Mouse (Mus musculus): ENCODE results near the gene Tmem270. TPM values are rescaled to one million over a fixed set of nuclear protein-coding genes. Genes with fewer than 3 reads are reported as not detected.
"Not testable (repeated sequence)": the region's sequence is repeated elsewhere in the genome, so short reads cannot be mapped to it uniquely, and the experiment has no call there.

Tmem270 gene
- polyA plus RNA-seq, 1 experiment: not detected

DNA sequence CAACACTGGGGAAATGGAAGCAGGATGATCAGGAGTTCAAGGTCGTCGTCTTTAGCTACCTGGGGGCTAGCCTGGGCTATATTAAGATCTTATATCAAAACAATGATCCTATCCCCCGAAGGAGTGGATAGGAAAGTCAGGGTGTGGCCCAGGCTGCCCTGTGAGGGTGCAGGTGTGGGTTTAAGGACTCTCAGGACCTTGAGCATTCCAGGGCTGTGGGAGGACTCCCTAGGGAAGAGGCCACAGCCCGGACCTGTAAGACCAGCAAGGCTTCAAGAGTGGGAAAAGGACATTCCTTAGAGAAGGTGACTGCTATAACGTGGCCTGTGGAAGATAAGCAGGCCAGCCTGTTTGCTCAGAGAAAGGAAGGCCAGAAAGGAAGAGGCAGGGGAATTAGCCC, 37.6 kb upstream of the Tmem270 start:
- WGBS: 52% methylated on average over 5 of the region's 5 CpGs
- DNase-seq: no peak
- peaks cover 5% of the 10 kb centered on the region; the same call in 1 of the 2 replicates for H3K4me1 ChIP-seq (ENCODE audit: control insufficient read depth, insufficient read depth, low read length)
- no peak overlapping the region for H3K4me3 ChIP-seq (replicated peaks; ENCODE audit: extremely low read depth, low read depth, low read length)
- no peak for TF ChIP-seq CTCF (IDR thresholded peaks at IDR 0.05; ENCODE audit: insufficient read depth, low read length)
- no peak for TF ChIP-seq POLR2A (IDR thresholded peaks at IDR 0.05; ENCODE audit: borderline replicate concordance, extremely low read depth, low read depth, low read length)

GRCm38 (mm10) chr5:134942740-134943139, 36.2 kb upstream of the Tmem270 start:
- TF ChIP-seq POLR2A (IDR thresholded peaks at IDR 0.05; ENCODE audit: borderline replicate concordance, extremely low read depth, low read depth, low read length) (no peak), CTCF (IDR thresholded peaks at IDR 0.05; ENCODE audit: insufficient read depth, low read length) (no peak)
- H3K4me1 ChIP-seq (ENCODE audit: control insufficient read depth, insufficient read depth, low read length): no peaks in the 10 kb centered on the region
- DNase-seq: no peak
- no peak overlapping the region for H3K4me3 ChIP-seq (replicated peaks; ENCODE audit: extremely low read depth, low read depth, low read length)
- WGBS: 38% methylated on average over 2 of the region's 2 CpGs

DNA sequence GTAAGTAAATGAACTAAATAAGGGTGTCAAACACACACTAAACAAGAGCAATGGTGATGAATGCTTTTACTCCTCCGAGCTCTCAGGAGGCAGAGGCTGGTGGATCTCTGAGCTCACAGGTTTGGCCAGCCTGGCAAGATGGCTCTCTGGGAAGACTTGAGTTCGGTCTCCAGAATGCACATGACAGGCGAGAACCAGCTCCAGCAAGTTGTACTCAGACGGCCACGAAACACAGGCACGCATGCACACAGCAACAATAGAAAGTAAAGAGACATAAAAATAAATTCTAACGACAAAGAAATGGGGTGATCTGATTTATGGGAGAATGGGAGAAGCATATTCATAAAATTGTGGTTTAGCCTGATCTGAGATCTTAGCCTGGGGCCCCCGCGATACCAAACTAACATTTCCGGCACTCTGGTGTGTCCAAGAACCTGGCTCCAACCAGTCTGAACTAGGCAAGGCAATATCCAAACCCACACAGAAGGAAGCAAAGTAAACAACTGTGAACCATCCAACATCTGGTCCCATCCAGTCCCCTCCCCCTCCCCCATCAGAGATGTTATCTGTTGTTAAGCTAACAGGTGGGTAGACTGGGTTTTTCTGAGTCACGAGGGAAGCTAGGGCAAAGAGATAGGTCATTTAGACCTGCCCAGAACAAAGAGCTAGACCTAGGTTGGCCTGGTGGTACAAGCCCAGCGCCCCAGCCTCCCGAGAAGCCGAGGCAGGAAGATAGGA, 35.1 kb upstream of the Tmem270 start:
- DNase-seq: no peak
- Histone ChIP-seq H3K4me1 (ENCODE audit: control insufficient read depth, insufficient read depth, low read length) (no peaks in the 10 kb centered on the region), H3K4me3 (replicated peaks; ENCODE audit: extremely low read depth, low read depth, low read length) (no peak overlapping the region)
- 76% methylated on average over 14 of the region's 14 CpGs for WGBS
- TF ChIP-seq POLR2A (IDR thresholded peaks at IDR 0.05; ENCODE audit: borderline replicate concordance, extremely low read depth, low read depth, low read length) (no peak), CTCF (IDR thresholded peaks at IDR 0.05; ENCODE audit: insufficient read depth, low read length) (no peak)

DNA sequence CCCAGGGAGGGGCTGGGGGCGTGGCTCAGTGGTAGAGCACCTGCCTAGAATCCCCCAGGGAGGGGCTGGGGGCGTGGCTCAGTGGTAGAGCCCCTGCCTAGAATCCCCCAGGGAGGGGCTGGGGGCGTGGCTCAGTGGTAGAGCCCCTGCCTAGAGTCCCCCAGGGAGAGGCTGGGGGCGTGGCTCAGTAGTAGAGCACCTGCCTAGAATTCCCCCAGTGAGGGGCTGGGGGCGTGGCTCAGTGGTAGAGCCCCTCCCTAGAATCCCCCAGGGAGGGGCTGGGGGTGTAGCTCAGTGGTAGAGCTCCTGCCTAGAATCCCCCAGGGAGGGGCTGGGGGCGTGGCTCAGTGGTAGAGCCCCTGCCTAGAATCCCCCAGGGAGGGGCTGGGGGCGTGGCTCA, 33.0 kb upstream of the Tmem270 start:
- not testable (repeated sequence) for DNase-seq; H3K4me1 ChIP-seq (ENCODE audit: control insufficient read depth, insufficient read depth, low read length); H3K4me3 ChIP-seq (replicated peaks; ENCODE audit: extremely low read depth, low read depth, low read length)
- 72% methylated on average over 5 of the region's 7 CpGs for WGBS

DNA sequence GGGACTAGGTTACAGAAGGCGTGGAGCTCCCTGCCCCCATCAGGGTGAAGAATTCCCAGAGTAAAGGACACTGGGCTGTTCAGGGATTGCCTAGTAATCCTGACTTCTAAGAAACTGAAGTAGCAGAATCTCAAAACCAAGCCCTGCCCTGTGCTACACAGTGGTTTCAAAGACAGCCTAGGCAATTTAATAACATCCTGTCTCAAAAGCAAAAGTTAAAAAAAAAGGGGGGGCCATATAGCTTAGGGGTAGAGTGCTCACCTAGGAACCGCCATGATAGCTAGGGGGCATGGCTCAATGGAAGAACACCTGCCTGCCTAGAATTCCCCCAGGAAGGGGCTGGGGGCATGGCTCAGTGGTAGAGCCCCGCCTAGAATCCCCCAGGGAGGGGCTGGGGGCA, 32.5 kb upstream of the Tmem270 start:
- 69% methylated on average over 3 of the region's 3 CpGs for WGBS
- TF ChIP-seq CTCF (IDR thresholded peaks at IDR 0.05; ENCODE audit: insufficient read depth, low read length) (no peak), POLR2A (IDR thresholded peaks at IDR 0.05; ENCODE audit: borderline replicate concordance, extremely low read depth, low read depth, low read length) (no peak)

GRCm38 (mm10) chr5:134936626-134937185, 30.2 kb upstream of the Tmem270 start:
- H3K4me1 ChIP-seq (ENCODE audit: control insufficient read depth, insufficient read depth, low read length): no peaks in the 10 kb centered on the region
- 72% methylated on average over 6 of the region's 6 CpGs for whole genome bisulfite sequencing
- H3K4me3 ChIP-seq (replicated peaks; ENCODE audit: extremely low read depth, low read depth, low read length): no peak overlapping the region
- TF ChIP-seq POLR2A (IDR thresholded peaks at IDR 0.05; ENCODE audit: borderline replicate concordance, extremely low read depth, low read depth, low read length): no peak
- no peak for DNase-seq

More for the DNA sequence above, 32.5 kb upstream of the Tmem270 start:
- H3K4me1 ChIP-seq (ENCODE audit: control insufficient read depth, insufficient read depth, low read length): no peaks in the 10 kb centered on the region
- H3K4me3 ChIP-seq (replicated peaks; ENCODE audit: extremely low read depth, low read depth, low read length): no peak overlapping the region
- no peak for DNase-seq

DNA sequence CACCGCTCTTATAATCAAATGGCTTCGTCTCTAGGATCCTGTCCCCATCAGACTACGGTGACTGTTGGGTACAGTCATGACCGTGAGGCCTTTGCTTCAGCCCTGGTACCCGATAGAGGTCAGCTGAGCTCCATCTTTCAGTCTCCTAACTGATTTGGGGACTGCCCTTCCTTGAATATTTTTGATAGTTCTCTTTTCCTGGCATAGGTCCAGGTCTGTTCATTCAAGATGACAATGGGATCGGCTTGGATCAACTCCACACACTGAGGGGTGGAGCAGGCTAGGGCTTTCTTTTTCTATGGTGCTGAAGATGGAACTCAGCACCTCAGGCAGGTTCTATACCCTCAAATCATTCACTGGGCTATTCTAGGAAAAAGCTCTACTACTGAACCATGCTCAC, 29.5 kb upstream of the Tmem270 start:
- WGBS: 74% methylated on average over 6 of the region's 6 CpGs

GRCm38 (mm10) chr5:134934666-134935065, 28.1 kb upstream of the Tmem270 start:
- DNase-seq: no peak
- no peaks in the 10 kb centered on the region for H3K4me1 ChIP-seq (ENCODE audit: control insufficient read depth, insufficient read depth, low read length)
- no peak for TF ChIP-seq CTCF (IDR thresholded peaks at IDR 0.05; ENCODE audit: insufficient read depth, low read length)
- TF ChIP-seq POLR2A (IDR thresholded peaks at IDR 0.05; ENCODE audit: borderline replicate concordance, extremely low read depth, low read depth, low read length): no peak
- H3K4me3 ChIP-seq (replicated peaks; ENCODE audit: extremely low read depth, low read depth, low read length): no peak overlapping the region
- WGBS: 81% methylated on average over 3 of the region's 3 CpGs

More for the DNA sequence above, 29.5 kb upstream of the Tmem270 start:
- no peak for DNase-seq
- Histone ChIP-seq H3K4me1 (ENCODE audit: control insufficient read depth, insufficient read depth, low read length) (no peaks in the 10 kb centered on the region), H3K4me3 (replicated peaks; ENCODE audit: extremely low read depth, low read depth, low read length) (no peak overlapping the region)
- TF ChIP-seq CTCF (IDR thresholded peaks at IDR 0.05; ENCODE audit: insufficient read depth, low read length) (no peak), POLR2A (IDR thresholded peaks at IDR 0.05; ENCODE audit: borderline replicate concordance, extremely low read depth, low read depth, low read length) (no peak)

- not testable (repeated sequence) for H3K4me1 ChIP-seq (ENCODE audit: control insufficient read depth, insufficient read depth, low read length); DNase-seq; H3K4me3 ChIP-seq (replicated peaks; ENCODE audit: extremely low read depth, low read depth, low read length)
- 92% methylated on average over 5 of the region's 5 CpGs for whole genome bisulfite sequencing
Observed at GRCm38 (mm10) chr5:134933686-134934085, 27.2 kb upstream of the Tmem270 start.

GRCm38 (mm10) chr5:134933281-134933680, 26.7 kb upstream of the Tmem270 start:
- H3K4me1 ChIP-seq (ENCODE audit: control insufficient read depth, insufficient read depth, low read length): no peaks in the 10 kb centered on the region
- 88% methylated on average over 8 of the region's 8 CpGs for WGBS
- DNase-seq: no peak
- TF ChIP-seq POLR2A (IDR thresholded peaks at IDR 0.05; ENCODE audit: borderline replicate concordance, extremely low read depth, low read depth, low read length) (no peak), CTCF (IDR thresholded peaks at IDR 0.05; ENCODE audit: insufficient read depth, low read length) (no peak)
- H3K4me3 ChIP-seq (replicated peaks; ENCODE audit: extremely low read depth, low read depth, low read length): no peak overlapping the region

All from lung, adult 2 months (tissue).